Mouse (Mus musculus) kidney, adult 2 months (tissue): ENCODE results near the gene Rhbdf2.

Experiments used
- CTCF ChIP-seq: fragments of 200-500 bp; conservative IDR thresholded peaks from 2 replicates; pipeline ENCODE4 v1.5.1; 2011; ENCODE audit warnings: low read depth, mild to moderate bottlenecking, control low read depth, low read length, moderate library complexity, mixed read lengths; ENCODE audit not compliant: insufficient read depth, insufficient read length
- POLR2A ChIP-seq: fragments of 200-500 bp; IDR thresholded peaks from one replicate; pipeline ENCODE4 v1.6.1; 2011; ENCODE audit warnings: low read depth, low read length, control low read depth

- TF ChIP-seq CTCF (no peak), POLR2A (no peak)
These were observed 41.1 kb downstream of the Rhbdf2 start for GRCm38 (mm10) chr11:116585682-116586081.
